Mouse (Mus musculus) forebrain, embryonic 14.5 days (tissue): ENCODE measurements at regions not wholly inside any gene's neighbourhood (a gene's known extent, or its start where the extent isn't known, plus 50 kb on each side); places are given as distances from the start of the nearest gene placed in this dataset.

Experiments
- ATAC-seq: fragments of 200-750 bp; cut with Nextera tagmentation; 2 replicates; pipeline ENCODE4 v1.8.0; 2017; ENCODE audit warnings: mild to moderate bottlenecking, moderate library complexity
- DNase-seq: peaks from one replicate; pipeline ENCODE4 v3.0.0-alpha.2; 2015; ENCODE audit warnings: low spot score
- H3K27ac ChIP-seq: fragments of 300-500 bp; sonication (generic); 2 replicates; pipeline ENCODE4 v1.5.1; 2014; ENCODE audit warnings: low read depth, mild to moderate bottlenecking, control low read depth, low read length, moderate library complexity
- H3K27me3 ChIP-seq: fragments of 300-500 bp; sonication (generic); replicated peaks from 2 replicates; pipeline ENCODE4 v1.6.1; 2014; ENCODE audit warnings: low read length, control low read depth, mixed read lengths; ENCODE audit not compliant: control insufficient read depth, insufficient read depth
- H3K36me3 ChIP-seq: fragments of 300-500 bp; sonication (generic); 2 replicates; pipeline ENCODE4 v1.6.1; 2014; ENCODE audit warnings: low read length, control low read depth; ENCODE audit not compliant: control insufficient read depth, insufficient read depth
- H3K4me1 ChIP-seq: fragments of 300-500 bp; sonication (generic); 2 replicates; pipeline ENCODE4 v1.6.1; 2014; ENCODE audit warnings: antibody characterized with exemption, low read length, control low read depth; ENCODE audit not compliant: control insufficient read depth, insufficient read depth
- H3K4me2 ChIP-seq: fragments of 300-500 bp; sonication (generic); 2 replicates; pipeline ENCODE4 v1.6.1; 2014; ENCODE audit warnings: mild to moderate bottlenecking, control low read depth, low read length
- H3K4me3 ChIP-seq: fragments of 300-500 bp; sonication (generic); 2 replicates; pipeline ENCODE4 v1.5.1; 2014; ENCODE audit warnings: low read depth, low read length, control low read depth
- H3K9ac ChIP-seq: fragments of 300-500 bp; sonication (generic); 2 replicates; pipeline ENCODE4 v1.6.1; 2014; ENCODE audit warnings: mild to moderate bottlenecking, low read length, control low read depth, moderate library complexity
- H3K9me3 ChIP-seq: fragments of 300-500 bp; sonication (generic); replicated peaks from 2 replicates; pipeline ENCODE4 v1.6.1; 2016; ENCODE audit warnings: low read length, control low read depth, mixed read lengths; ENCODE audit not compliant: control insufficient read depth
- WGBS: fragments of 180-500 bp; shearing (Covaris S2); extraction: QIAGEN DNeasy Blood & Tissue Kit; methylation state at CpG from one replicate; pipeline ENCODE4 v1.1.7; 2014; 5-methylcytosine and 5-hydroxymethylcytosine counted together

- Histone ChIP-seq H3K4me2 (no peak overlapping the region), H3K4me3 (no peak overlapping the region), H3K27ac (no peak overlapping the region), H3K27me3 (no peaks in the 10 kb centered on the region), H3K4me1 (no peaks in the 10 kb centered on the region), H3K9me3 (no peaks in the 10 kb centered on the region), H3K36me3 (no peaks in the 10 kb centered on the region), H3K9ac (no peak overlapping the region)
- no peak for DNase-seq
- 78% methylated on average over 2 of the region's 2 CpGs for WGBS
- ATAC-seq = no peak
These were observed 270.7 kb upstream of the Rgmb start for GRCm38 (mm10) chr17:16101548-16101947.

- 84% methylated on average over 4 of the region's 4 CpGs for WGBS
- ATAC-seq (no peak), DNase-seq (no peak)
- Histone ChIP-seq H3K27ac (no peak overlapping the region), H3K27me3 (no peaks in the 10 kb centered on the region), H3K4me1 (peaks cover 2% of the 10 kb centered on the region; the same call in 1 of the 2 replicates), H3K4me2 (no peak overlapping the region), H3K9me3 (no peaks in the 10 kb centered on the region), H3K9ac (no peak overlapping the region), H3K36me3 (no peaks in the 10 kb centered on the region), H3K4me3 (no peak overlapping the region)
These were observed 262.1 kb upstream of the Rgmb start for GRCm38 (mm10) chr17:16092952-16093351.

- no peaks in the 10 kb centered on the region for H3K27me3 ChIP-seq
- H3K9ac ChIP-seq = no peak overlapping the region
- H3K4me3 ChIP-seq = no peak overlapping the region
- peak overlapping the region; percentile 65; the same call in 1 of the 2 replicates for H3K27ac ChIP-seq
- no peaks in the 10 kb centered on the region for H3K36me3 ChIP-seq
- H3K9me3 ChIP-seq = no peaks in the 10 kb centered on the region
- H3K4me2 ChIP-seq = no peak overlapping the region
- DNase-seq = no peak
- ATAC-seq = peak; percentile 73
- H3K4me1 ChIP-seq = peaks cover 2% of the 10 kb centered on the region; the same call in 1 of the 2 replicates
- WGBS = 46% methylated on average over 8 of the region's 8 CpGs
These were observed 258.9 kb upstream of the Rgmb start for GRCm38 (mm10) chr17:16089619-16090280.

- peak; percentile 90 for DNase-seq
- Histone ChIP-seq H3K4me2 (peak overlapping the region; percentile 5; the same call in 1 of the 2 replicates), H3K9ac (no peak overlapping the region), H3K27me3 (no peaks in the 10 kb centered on the region), H3K4me3 (no peak overlapping the region), H3K9me3 (no peaks in the 10 kb centered on the region), H3K27ac (peak overlapping the region; percentile 65), H3K36me3 (no peaks in the 10 kb centered on the region), H3K4me1 (peaks cover 2% of the 10 kb centered on the region; the same call in 1 of the 2 replicates)
- ATAC-seq = peak; percentile 98
- WGBS = 6% methylated on average over 5 of the region's 5 CpGs
These were observed 258.2 kb upstream of the Rgmb start for GRCm38 (mm10) chr17:16088879-16089618.

- ATAC-seq (no peak), DNase-seq (no peak)
- Histone ChIP-seq H3K4me2 (no peak overlapping the region), H3K4me1 (peaks cover 2% of the 10 kb centered on the region; the same call in 1 of the 2 replicates), H3K9me3 (no peaks in the 10 kb centered on the region), H3K9ac (no peak overlapping the region), H3K36me3 (no peaks in the 10 kb centered on the region), H3K27ac (no peak overlapping the region), H3K27me3 (no peaks in the 10 kb centered on the region), H3K4me3 (no peak overlapping the region)
- 86% methylated on average over 2 of the region's 2 CpGs for WGBS
These were observed 256.2 kb upstream of the Rgmb start for GRCm38 (mm10) chr17:16087046-16087445.

- Histone ChIP-seq H3K9ac (no peak overlapping the region), H3K36me3 (no peaks in the 10 kb centered on the region), H3K27ac (no peak overlapping the region), H3K4me2 (no peak overlapping the region), H3K9me3 (no peaks in the 10 kb centered on the region), H3K27me3 (no peaks in the 10 kb centered on the region), H3K4me1 (no peaks in the 10 kb centered on the region), H3K4me3 (no peak overlapping the region)
- DNase-seq = peak; percentile 21
- no peak; the same call in 1 of the 2 replicates for ATAC-seq
- 40% methylated on average over 3 of the region's 3 CpGs for WGBS
These were observed 252.0 kb upstream of the Rgmb start for GRCm38 (mm10) chr17:16082842-16083241.

GRCm38 (mm10) chr17:16078549-16078948, 247.7 kb upstream of the Rgmb start:
- H3K27me3 ChIP-seq = no peaks in the 10 kb centered on the region
- ATAC-seq = no peak
- H3K9me3 ChIP-seq = no peaks in the 10 kb centered on the region
- no peaks in the 10 kb centered on the region for H3K36me3 ChIP-seq
- H3K27ac ChIP-seq = no peak overlapping the region
- no peak overlapping the region for H3K4me2 ChIP-seq
- no peak overlapping the region for H3K4me3 ChIP-seq
- DNase-seq = no peak
- H3K4me1 ChIP-seq = no peaks in the 10 kb centered on the region
- H3K9ac ChIP-seq = no peak overlapping the region
- WGBS = 76% methylated on average over 3 of the region's 3 CpGs

- H3K4me2 ChIP-seq = no peak overlapping the region
- no peak overlapping the region for H3K4me3 ChIP-seq
- H3K9ac ChIP-seq = no peak overlapping the region
- H3K4me1 ChIP-seq = no peaks in the 10 kb centered on the region
- 55% methylated on average over 1 of the region's 1 CpGs for WGBS
- no peaks in the 10 kb centered on the region for H3K27me3 ChIP-seq
- no peaks in the 10 kb centered on the region for H3K36me3 ChIP-seq
- ATAC-seq (0 out of 2 replicates have a peak, but pooled peaks have one; percentile 23), DNase-seq (peak; percentile 10)
- no peak overlapping the region for H3K27ac ChIP-seq
- no peaks in the 10 kb centered on the region for H3K9me3 ChIP-seq
These were observed 238.5 kb upstream of the Rgmb start for GRCm38 (mm10) chr17:16069334-16069733.

GRCm38 (mm10) chr17:16067858-16068257, 237.0 kb upstream of the Rgmb start:
- Histone ChIP-seq H3K36me3 (no peaks in the 10 kb centered on the region), H3K9me3 (no peaks in the 10 kb centered on the region), H3K4me2 (no peak overlapping the region), H3K4me1 (no peaks in the 10 kb centered on the region), H3K27me3 (no peaks in the 10 kb centered on the region), H3K4me3 (no peak overlapping the region), H3K27ac (no peak overlapping the region), H3K9ac (no peak overlapping the region)
- DNase-seq (no peak), ATAC-seq (no peak)
- 84% methylated on average over 2 of the region's 2 CpGs for WGBS
